Mouse (Mus musculus) heart, postnatal 0 days (tissue): ENCODE results near the gene Vwa7.

Experiments used
- CTCF ChIP-seq: IDR thresholded peaks from 2 replicates; pipeline ENCODE4 v1.5.1; 2016; ENCODE audit warnings: antibody characterized with exemption, control low read depth, low read depth
- EP300 ChIP-seq: IDR thresholded peaks from 2 replicates; pipeline ENCODE4 v1.6.1; 2016; ENCODE audit warnings: antibody characterized with exemption, low read depth

GRCm38 (mm10) chr17:35026206-35026605, 9.8 kb downstream of the Vwa7 start:
- no peak for TF ChIP-seq CTCF
- TF ChIP-seq EP300, result no peak
